Mouse (Mus musculus): Measurements from ENCODE around the gene Grip1. TPM values are rescaled to one million over a fixed set of nuclear protein-coding genes. Genes with fewer than 3 reads are reported as not detected.

Grip1 gene
- polyA plus RNA-seq, 1 experiment from 2014 or later = 2.3 TPM

DNA sequence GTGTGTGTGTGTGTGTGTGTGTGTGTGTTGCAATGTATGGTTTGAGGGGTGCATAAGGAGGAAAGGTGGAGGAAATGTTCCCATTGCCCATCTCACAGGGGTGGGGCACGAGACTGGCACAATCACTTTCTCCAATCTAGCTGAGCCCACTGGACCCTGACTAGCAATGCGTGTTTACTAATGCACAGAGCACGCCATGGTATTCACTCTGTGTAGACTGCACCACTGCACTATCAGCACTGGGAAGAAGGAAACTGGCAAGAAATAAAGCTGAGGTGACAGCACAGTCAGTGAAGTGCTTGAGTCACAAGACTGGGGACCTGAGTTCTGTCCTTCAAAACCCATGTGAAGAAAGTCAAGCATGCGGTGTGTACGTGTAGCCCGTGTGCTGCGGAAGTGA is 17.8 kb upstream of the Grip1 start:
- no peak overlapping the region for H3K27ac ChIP-seq
- ATAC-seq (ENCODE audit: insufficient read depth, low FRiP score, low read depth) = no peak; the same call in 1 of the 2 replicates
- WGBS = 83% methylated on average over 7 of the region's 7 CpGs

DNA sequence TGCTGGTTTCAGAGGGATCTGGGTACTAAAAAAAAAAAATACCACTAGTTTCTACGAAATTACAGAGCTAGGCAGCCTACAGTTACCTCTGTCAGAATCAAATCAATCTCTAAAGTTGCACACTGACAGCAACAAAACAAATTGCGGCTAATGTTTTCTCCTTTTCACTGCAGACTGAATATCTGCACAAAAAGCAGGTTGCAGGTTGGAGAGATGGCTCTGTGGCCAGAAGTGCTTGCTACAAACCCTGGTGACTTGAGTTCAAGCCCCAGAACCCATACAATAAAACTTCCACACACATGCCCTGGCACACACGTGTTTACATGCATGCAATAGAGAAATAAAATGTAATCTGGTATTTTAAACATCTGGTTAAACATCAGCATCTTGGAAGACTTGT is 16.3 kb upstream of the Grip1 start:
- no peaks in the 10 kb centered on the region for H3K27me3 ChIP-seq (replicated peaks)
- H3K4me2 ChIP-seq = no peak overlapping the region
- H3K9me3 ChIP-seq = no peaks in the 10 kb centered on the region
- no peak for ATAC-seq (ENCODE audit: insufficient read depth, low FRiP score, low read depth)
- H3K9ac ChIP-seq = no peak overlapping the region
- H3K4me3 ChIP-seq (replicated peaks) = no peak overlapping the region
- H3K27ac ChIP-seq = no peak overlapping the region
- WGBS = 71% methylated on average over 3 of the region's 3 CpGs
- no peaks in the 10 kb centered on the region for H3K4me1 ChIP-seq
- H3K36me3 ChIP-seq = no peaks in the 10 kb centered on the region

More for the DNA sequence above, 17.8 kb upstream of the Grip1 start:
- Histone ChIP-seq H3K36me3 (no peaks in the 10 kb centered on the region), H3K9me3 (no peaks in the 10 kb centered on the region), H3K9ac (no peak overlapping the region), H3K27me3 (replicated peaks) (no peaks in the 10 kb centered on the region), H3K4me3 (replicated peaks) (no peak overlapping the region), H3K4me2 (no peak overlapping the region), H3K4me1 (no peaks in the 10 kb centered on the region)

GRCm38 (mm10) chr10:119441743-119442142 is 11.9 kb upstream of the Grip1 start:
- no peaks in the 10 kb centered on the region for H3K9me3 ChIP-seq
- H3K4me3 ChIP-seq (replicated peaks) = no peak overlapping the region
- H3K27ac ChIP-seq = no peak overlapping the region
- no peaks in the 10 kb centered on the region for H3K36me3 ChIP-seq
- no peaks in the 10 kb centered on the region for H3K4me1 ChIP-seq
- H3K4me2 ChIP-seq = no peak overlapping the region
- WGBS = 42% methylated on average over 6 of the region's 6 CpGs
- H3K9ac ChIP-seq = no peak overlapping the region
- no peak for ATAC-seq (ENCODE audit: insufficient read depth, low FRiP score, low read depth)
- H3K27me3 ChIP-seq (replicated peaks) = no peaks in the 10 kb centered on the region

- Histone ChIP-seq H3K9me3 (no peaks in the 10 kb centered on the region), H3K27ac (no peak overlapping the region), H3K36me3 (no peaks in the 10 kb centered on the region), H3K4me3 (replicated peaks) (no peak overlapping the region), H3K9ac (no peak overlapping the region), H3K4me2 (no peak overlapping the region), H3K27me3 (replicated peaks) (no peaks in the 10 kb centered on the region), H3K4me1 (no peaks in the 10 kb centered on the region)
- ATAC-seq (ENCODE audit: insufficient read depth, low FRiP score, low read depth) = no peak
- WGBS = 63% methylated on average over 14 of the region's 14 CpGs
Measured at GRCm38 (mm10) chr10:119447392-119447914, 6.2 kb upstream of the Grip1 start.

GRCm38 (mm10) chr10:119447930-119448329 is 5.7 kb upstream of the Grip1 start:
- ATAC-seq (ENCODE audit: insufficient read depth, low FRiP score, low read depth) = no peak
- no peaks in the 10 kb centered on the region for H3K36me3 ChIP-seq
- H3K4me2 ChIP-seq = no peak overlapping the region
- H3K9me3 ChIP-seq = no peaks in the 10 kb centered on the region
- H3K4me3 ChIP-seq (replicated peaks) = no peak overlapping the region
- 78% methylated on average over 3 of the region's 3 CpGs for WGBS
- no peaks in the 10 kb centered on the region for H3K27me3 ChIP-seq (replicated peaks)
- no peak overlapping the region for H3K27ac ChIP-seq
- no peak overlapping the region for H3K9ac ChIP-seq
- no peaks in the 10 kb centered on the region for H3K4me1 ChIP-seq

GRCm38 (mm10) chr10:119452698-119453097 is 932 bp upstream of the Grip1 start:
- H3K4me3 ChIP-seq (replicated peaks) = peak overlapping the region; percentile 71; the same call in 1 of the 2 replicates
- H3K4me1 ChIP-seq = peaks cover 15% of the 10 kb centered on the region; the same call in 1 of the 2 replicates
- H3K9me3 ChIP-seq = no peaks in the 10 kb centered on the region
- peak overlapping the region; percentile 99 for H3K4me2 ChIP-seq
- no peak for ATAC-seq (ENCODE audit: insufficient read depth, low FRiP score, low read depth)
- no peak overlapping the region for H3K9ac ChIP-seq
- H3K27ac ChIP-seq = no peak overlapping the region
- no peaks in the 10 kb centered on the region for H3K27me3 ChIP-seq (replicated peaks)
- no peaks in the 10 kb centered on the region for H3K36me3 ChIP-seq
- WGBS = 60% methylated on average over 5 of the region's 5 CpGs

DNA sequence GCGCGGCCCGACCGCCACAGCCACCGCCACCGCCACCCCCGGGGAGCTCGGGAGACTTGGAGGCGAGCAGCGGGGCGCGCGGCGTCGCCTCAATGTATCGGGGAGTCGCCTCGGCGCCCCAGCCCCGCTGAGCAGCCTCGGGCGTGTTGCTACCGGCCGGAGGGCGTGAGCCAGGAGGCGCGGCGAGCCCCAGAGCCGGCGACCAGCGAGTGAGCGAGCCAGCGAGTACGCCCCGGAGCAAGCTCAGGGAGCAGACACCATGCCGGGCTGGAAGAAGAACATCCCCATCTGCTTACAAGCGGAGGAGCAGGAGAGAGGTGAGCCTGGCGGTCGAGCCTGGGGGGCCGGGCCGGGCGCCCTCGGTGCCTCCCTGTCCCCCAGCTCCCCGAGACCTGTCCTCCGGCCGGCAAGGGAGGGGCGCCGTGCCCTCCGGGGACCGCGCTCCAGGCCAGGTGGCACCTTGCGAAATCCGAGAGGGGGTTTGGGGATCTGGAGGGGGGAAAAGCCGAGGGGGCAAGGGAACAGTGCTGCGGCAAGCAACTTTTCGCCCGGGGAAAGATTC is 557 bp downstream of the Grip1 start:
- H3K9ac ChIP-seq = peak overlapping the region; percentile 46
- H3K27me3 ChIP-seq (replicated peaks) = no peaks in the 10 kb centered on the region
- H3K36me3 ChIP-seq = no peaks in the 10 kb centered on the region
- H3K4me2 ChIP-seq = peak overlapping the region; percentile 99
- no peaks in the 10 kb centered on the region for H3K9me3 ChIP-seq
- peak overlapping the region; percentile 71 for H3K4me3 ChIP-seq (replicated peaks)
- ATAC-seq (ENCODE audit: insufficient read depth, low FRiP score, low read depth) = peak; percentile 71; the same call in 1 of the 2 replicates
- H3K27ac ChIP-seq = peak overlapping the region; percentile 54
- H3K4me1 ChIP-seq = peaks cover 15% of the 10 kb centered on the region; the same call in 1 of the 2 replicates
- WGBS = under 1% methylated on average over 48 of the region's 57 CpGs

- peak overlapping the region; percentile 46 for H3K9ac ChIP-seq
- H3K4me3 ChIP-seq (replicated peaks) = peak overlapping the region; percentile 71
- H3K4me2 ChIP-seq = peak overlapping the region; percentile 99
- WGBS = under 1% methylated on average over 31 of the region's 31 CpGs
- no peaks in the 10 kb centered on the region for H3K36me3 ChIP-seq
- H3K27me3 ChIP-seq (replicated peaks) = no peaks in the 10 kb centered on the region
- peak overlapping the region; percentile 54; the same call in 1 of the 2 replicates for H3K27ac ChIP-seq
- H3K9me3 ChIP-seq = no peaks in the 10 kb centered on the region
- peaks cover 15% of the 10 kb centered on the region; the same call in 1 of the 2 replicates for H3K4me1 ChIP-seq
- ATAC-seq (ENCODE audit: insufficient read depth, low FRiP score, low read depth) = 0 out of 2 replicates have a peak, but pooled peaks have one; percentile 5
Measured at GRCm38 (mm10) chr10:119454668-119455542, 1.3 kb downstream of the Grip1 start.

DNA sequence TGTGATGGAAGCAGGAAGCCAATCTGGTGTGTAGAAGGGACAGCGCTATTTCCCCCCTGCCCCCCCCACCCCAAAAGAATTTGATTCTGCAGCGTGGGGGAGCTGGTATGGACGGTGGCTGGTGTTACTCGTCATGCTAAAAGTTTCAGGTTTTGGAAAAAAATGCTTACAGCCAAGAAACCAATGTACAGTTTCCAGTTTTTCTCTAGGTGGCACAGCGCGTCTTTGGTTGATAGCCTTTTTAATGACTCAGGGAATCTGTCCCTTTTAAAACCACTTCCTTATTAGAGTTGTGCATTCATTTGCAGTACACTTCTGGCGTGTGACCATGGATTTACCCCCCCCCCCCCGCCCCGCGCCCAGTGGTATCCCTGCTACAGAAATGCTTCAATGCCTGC is 1.9 kb downstream of the Grip1 start:
- Histone ChIP-seq H3K27ac (no peak overlapping the region), H3K4me3 (replicated peaks) (peak overlapping the region; percentile 71), H3K27me3 (replicated peaks) (no peaks in the 10 kb centered on the region), H3K9ac (no peak overlapping the region), H3K36me3 (no peaks in the 10 kb centered on the region), H3K4me1 (peaks cover 15% of the 10 kb centered on the region; the same call in 1 of the 2 replicates), H3K4me2 (peak overlapping the region; percentile 99), H3K9me3 (no peaks in the 10 kb centered on the region)
- ATAC-seq (ENCODE audit: insufficient read depth, low FRiP score, low read depth) = no peak
- WGBS = 15% methylated on average over 10 of the region's 10 CpGs

- WGBS = 79% methylated on average over 5 of the region's 5 CpGs
- Histone ChIP-seq H3K4me3 (replicated peaks) (no peak overlapping the region), H3K9me3 (no peaks in the 10 kb centered on the region), H3K27me3 (replicated peaks) (no peaks in the 10 kb centered on the region), H3K4me2 (no peak overlapping the region), H3K4me1 (peaks cover 15% of the 10 kb centered on the region; the same call in 1 of the 2 replicates), H3K36me3 (no peaks in the 10 kb centered on the region), H3K9ac (no peak overlapping the region), H3K27ac (no peak overlapping the region)
- no peak for ATAC-seq (ENCODE audit: insufficient read depth, low FRiP score, low read depth)
Measured at GRCm38 (mm10) chr10:119457121-119457520, 3.5 kb downstream of the Grip1 start.

DNA sequence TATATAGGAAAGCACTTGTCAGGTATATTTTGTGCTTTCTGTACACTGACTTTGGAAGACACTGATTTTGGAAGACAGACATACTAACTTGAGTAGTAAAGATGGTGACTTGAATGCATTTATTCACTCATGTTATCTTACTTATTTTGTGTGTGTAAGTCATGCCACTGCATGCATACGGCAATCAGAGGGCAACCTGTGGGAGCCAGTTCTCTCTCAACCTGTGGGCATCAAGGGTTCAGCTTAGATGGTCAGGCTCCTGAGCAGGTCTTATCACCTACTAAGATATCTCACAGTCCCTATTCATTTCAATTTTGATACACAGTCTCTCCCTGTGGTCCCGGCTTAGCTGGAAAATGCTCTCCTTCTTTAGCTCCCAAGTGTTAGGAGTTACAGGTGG is 5.4 kb downstream of the Grip1 start:
- H3K36me3 ChIP-seq = no peaks in the 10 kb centered on the region
- no peaks in the 10 kb centered on the region for H3K27me3 ChIP-seq (replicated peaks)
- H3K4me1 ChIP-seq = peaks cover 15% of the 10 kb centered on the region; the same call in 1 of the 2 replicates
- H3K4me2 ChIP-seq = no peak overlapping the region
- H3K9me3 ChIP-seq = no peaks in the 10 kb centered on the region
- H3K9ac ChIP-seq = no peak overlapping the region
- no peak overlapping the region for H3K27ac ChIP-seq
- H3K4me3 ChIP-seq (replicated peaks) = no peak overlapping the region
- 83% methylated on average over 2 of the region's 2 CpGs for WGBS
- no peak for ATAC-seq (ENCODE audit: insufficient read depth, low FRiP score, low read depth)

DNA sequence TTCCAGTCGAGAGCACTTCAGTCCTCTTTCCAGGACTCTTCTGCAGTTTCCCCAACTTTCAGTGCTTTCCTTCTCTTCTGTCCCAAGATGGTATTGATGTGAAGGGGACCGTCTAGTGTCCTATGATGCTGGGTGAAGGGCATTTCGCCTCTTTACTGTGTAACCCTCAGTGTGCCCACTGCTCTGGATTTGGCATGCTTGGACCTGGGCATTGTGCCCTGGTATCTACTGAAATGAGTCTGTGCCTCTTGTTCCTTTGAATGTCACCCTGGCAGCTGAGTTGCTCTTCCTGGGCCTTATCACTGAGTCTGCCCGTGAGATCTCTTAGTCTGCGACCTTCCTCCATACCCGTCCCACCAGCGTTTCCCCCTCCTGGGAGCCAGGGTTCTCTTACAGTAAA is 9.7 kb downstream of the Grip1 start:
- no peak overlapping the region for H3K4me2 ChIP-seq
- 82% methylated on average over 7 of the region's 7 CpGs for WGBS
- no peak for ATAC-seq (ENCODE audit: insufficient read depth, low FRiP score, low read depth)
- H3K4me3 ChIP-seq (replicated peaks) = no peak overlapping the region
- no peaks in the 10 kb centered on the region for H3K36me3 ChIP-seq
- no peak overlapping the region for H3K9ac ChIP-seq
- H3K9me3 ChIP-seq = no peaks in the 10 kb centered on the region
- no peak overlapping the region for H3K27ac ChIP-seq
- no peaks in the 10 kb centered on the region for H3K4me1 ChIP-seq
- no peaks in the 10 kb centered on the region for H3K27me3 ChIP-seq (replicated peaks)

All from stomach, embryonic 15.5 days (tissue).